Mouse (Mus musculus) liver, postnatal 0 days (tissue): Measurements from ENCODE around the gene Ubiad1.

Experiments
- CTCF ChIP-seq: sonication (generic); IDR thresholded peaks from 2 replicates; pipeline ENCODE4 v1.5.1; 2016; ENCODE audit warnings: antibody characterized with exemption, low read depth
- EP300 ChIP-seq: IDR thresholded peaks from 2 replicates; pipeline ENCODE4 v1.6.1; 2016; ENCODE audit warnings: antibody characterized with exemption, low read depth, mild to moderate bottlenecking

DNA sequence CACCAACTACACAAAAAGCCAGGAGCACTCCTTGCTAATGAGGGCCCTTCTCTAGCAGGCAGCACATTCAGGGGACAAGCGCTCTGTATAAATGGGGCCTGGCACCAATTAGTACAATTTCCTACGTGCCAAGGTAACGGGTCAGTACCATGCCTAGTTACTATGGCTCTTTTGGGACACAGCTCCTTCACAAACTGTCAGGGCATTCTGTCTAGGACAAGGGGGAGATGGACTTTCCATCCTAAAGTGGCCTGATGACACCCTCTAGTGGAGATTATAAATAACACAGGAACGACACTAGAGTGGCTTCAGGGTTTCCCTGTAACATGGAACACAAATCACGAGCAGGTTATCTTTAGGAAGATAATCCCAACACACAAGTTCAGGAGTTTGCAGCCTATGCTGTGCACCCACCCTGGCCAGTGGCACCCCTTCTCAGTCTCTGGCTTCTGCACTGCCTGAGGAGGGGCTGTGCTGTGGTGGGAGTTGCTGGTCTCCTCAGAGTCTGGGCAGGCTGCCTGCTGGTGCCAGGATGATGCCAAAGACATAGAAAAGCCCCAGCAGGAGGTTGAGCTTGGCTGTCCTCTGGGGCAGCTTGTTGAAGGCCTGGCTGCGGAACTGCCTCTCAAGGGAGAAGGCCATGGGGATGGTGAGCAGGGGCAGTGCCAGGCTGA is 8.8 kb downstream of the Ubiad1 start:
- TF ChIP-seq CTCF (peak; percentile 53), EP300 (no peak)
